Mouse (Mus musculus): ENCODE data around the gene Casr. TPM values are rescaled to one million over a fixed set of nuclear protein-coding genes. Genes with fewer than 3 reads are reported as not detected.

The Casr gene
- polyA plus RNA-seq, 1 experiment from 2014 or later, result not detected

DNA sequence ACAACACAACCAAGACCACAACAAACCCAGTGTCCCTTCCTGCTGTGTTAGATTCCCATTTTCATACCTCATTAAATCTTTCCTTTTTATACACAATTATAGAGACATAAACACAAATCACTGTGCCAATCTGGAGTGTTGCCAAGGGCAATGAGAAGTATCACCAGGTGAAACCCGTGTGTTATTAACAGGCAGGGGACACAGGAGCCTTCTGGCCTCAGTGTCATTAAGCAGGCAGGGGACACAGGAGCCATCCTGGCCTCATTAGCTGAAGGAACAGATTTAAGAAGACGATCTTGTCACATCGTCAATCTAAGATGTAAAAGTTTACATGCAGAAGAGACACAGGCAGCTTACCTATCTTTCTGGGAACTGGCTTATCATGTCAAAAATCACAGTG lies 33.1 kb downstream of the Casr start:
- H3K9me3 ChIP-seq (replicated peaks; ENCODE audit: control insufficient read depth, low read length), result no peaks in the 10 kb centered on the region
- 57% methylated on average over 3 of the region's 3 CpGs for WGBS (ENCODE audit: insufficient replicate concordance)
- H3K9ac ChIP-seq (ENCODE audit: low read depth, low read length), result no peak overlapping the region
- no peak for ATAC-seq (ENCODE audit: low read depth)
- no peak overlapping the region for H3K4me3 ChIP-seq (ENCODE audit: low read depth, low read length)
- no peak overlapping the region for H3K27ac ChIP-seq (ENCODE audit: low read length)
- no peaks in the 10 kb centered on the region for H3K27me3 ChIP-seq (ENCODE audit: control insufficient read depth, insufficient read depth, low read depth, low read length)
- H3K36me3 ChIP-seq (ENCODE audit: control insufficient read depth, insufficient read depth), result no peaks in the 10 kb centered on the region
- no peaks in the 10 kb centered on the region for H3K4me1 ChIP-seq (ENCODE audit: control insufficient read depth, low read depth, low read length)
- no peak overlapping the region for H3K4me2 ChIP-seq (ENCODE audit: low read depth, low read length)

DNA sequence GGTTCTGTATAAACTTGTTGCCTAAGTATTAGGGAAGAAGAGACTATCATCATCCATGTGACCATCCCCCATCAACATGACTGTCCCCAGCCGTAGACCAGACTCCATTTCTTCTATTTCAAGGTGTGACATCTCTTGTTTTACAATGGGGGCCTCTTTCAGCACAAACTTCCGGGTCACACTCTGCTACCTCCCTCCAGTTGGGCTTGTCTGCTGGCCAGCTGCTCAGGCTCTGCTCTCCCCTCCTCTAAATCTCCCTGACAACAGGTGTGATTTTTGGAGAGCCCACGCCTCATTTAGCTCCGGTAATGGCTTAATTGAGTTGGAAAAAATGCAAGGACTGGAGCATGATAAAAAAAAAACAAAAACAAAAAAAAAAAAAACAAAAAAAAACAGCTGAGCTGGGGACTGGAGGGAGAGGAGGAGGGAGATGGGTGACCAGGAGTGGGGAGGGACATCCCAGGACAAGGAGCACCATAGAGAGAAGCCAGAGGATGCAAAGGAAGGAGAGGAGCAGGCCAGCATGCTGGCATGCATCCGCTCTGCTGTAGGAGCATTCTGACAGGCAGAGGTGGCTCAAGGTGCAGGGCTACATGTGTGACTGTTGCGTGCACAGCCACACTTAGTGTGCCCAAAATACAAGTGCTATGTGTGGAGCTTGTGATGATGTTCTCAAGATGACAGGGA lies 35.2 kb downstream of the Casr start:
- H3K27me3 ChIP-seq (ENCODE audit: control insufficient read depth, insufficient read depth, low read depth, low read length), result no peaks in the 10 kb centered on the region
- H3K4me1 ChIP-seq (ENCODE audit: control insufficient read depth, low read depth, low read length), result no peaks in the 10 kb centered on the region
- 43% methylated on average over 6 of the region's 6 CpGs for WGBS (ENCODE audit: insufficient replicate concordance)
- ATAC-seq (ENCODE audit: low read depth), result no peak
- no peak overlapping the region for H3K4me2 ChIP-seq (ENCODE audit: low read depth, low read length)
- no peaks in the 10 kb centered on the region for H3K36me3 ChIP-seq (ENCODE audit: control insufficient read depth, insufficient read depth)
- H3K9ac ChIP-seq (ENCODE audit: low read depth, low read length), result no peak overlapping the region
- no peak overlapping the region for H3K4me3 ChIP-seq (ENCODE audit: low read depth, low read length)
- no peak overlapping the region for H3K27ac ChIP-seq (ENCODE audit: low read length)
- H3K9me3 ChIP-seq (replicated peaks; ENCODE audit: control insufficient read depth, low read length), result no peaks in the 10 kb centered on the region

DNA sequence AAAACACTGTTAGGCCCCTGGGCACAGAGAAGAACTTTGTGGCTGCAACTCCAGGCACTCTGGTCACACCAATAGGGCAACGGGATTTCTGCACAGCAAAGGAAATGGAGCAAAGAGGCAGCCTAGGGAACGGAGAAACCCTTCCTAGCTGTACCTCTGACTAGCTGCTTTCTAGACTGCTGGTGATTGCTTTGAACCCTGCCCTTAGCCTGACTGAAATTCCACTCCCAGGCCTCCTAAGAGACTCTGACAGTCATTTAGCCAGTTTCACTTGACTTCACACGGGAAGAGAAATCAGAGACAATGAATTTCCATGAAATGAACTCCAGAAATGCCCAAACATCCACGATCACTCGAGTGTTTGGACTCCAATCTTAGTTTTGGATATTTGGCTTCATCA lies 38.8 kb downstream of the Casr start:
- Histone ChIP-seq H3K4me2 (ENCODE audit: low read depth, low read length) (no peak overlapping the region), H3K4me1 (ENCODE audit: control insufficient read depth, low read depth, low read length) (no peaks in the 10 kb centered on the region), H3K27me3 (ENCODE audit: control insufficient read depth, insufficient read depth, low read depth, low read length) (no peaks in the 10 kb centered on the region), H3K9me3 (replicated peaks; ENCODE audit: control insufficient read depth, low read length) (no peaks in the 10 kb centered on the region), H3K27ac (ENCODE audit: low read length) (no peak overlapping the region), H3K9ac (ENCODE audit: low read depth, low read length) (no peak overlapping the region), H3K4me3 (ENCODE audit: low read depth, low read length) (no peak overlapping the region), H3K36me3 (ENCODE audit: control insufficient read depth, insufficient read depth) (no peaks in the 10 kb centered on the region)
- ATAC-seq (ENCODE audit: low read depth), result no peak
- whole genome bisulfite sequencing (ENCODE audit: insufficient replicate concordance), result 54% methylated on average over 5 of the region's 5 CpGs

GRCm38 (mm10) chr16:36516355-36516754 lies 45.6 kb downstream of the Casr start:
- Histone ChIP-seq H3K9ac (ENCODE audit: low read depth, low read length) (no peak overlapping the region), H3K36me3 (ENCODE audit: control insufficient read depth, insufficient read depth) (no peaks in the 10 kb centered on the region), H3K27ac (ENCODE audit: low read length) (no peak overlapping the region), H3K4me2 (ENCODE audit: low read depth, low read length) (no peak overlapping the region), H3K4me1 (ENCODE audit: control insufficient read depth, low read depth, low read length) (no peaks in the 10 kb centered on the region), H3K9me3 (replicated peaks; ENCODE audit: control insufficient read depth, low read length) (no peaks in the 10 kb centered on the region), H3K4me3 (ENCODE audit: low read depth, low read length) (no peak overlapping the region), H3K27me3 (ENCODE audit: control insufficient read depth, insufficient read depth, low read depth, low read length) (no peaks in the 10 kb centered on the region)
- ATAC-seq (ENCODE audit: low read depth), result no peak
- WGBS (ENCODE audit: insufficient replicate concordance), result 48% methylated on average over 2 of the region's 2 CpGs

GRCm38 (mm10) chr16:36507300-36507699 lies 54.6 kb downstream of the Casr start:
- H3K4me3 ChIP-seq (ENCODE audit: low read depth, low read length), result no peak overlapping the region

DNA sequence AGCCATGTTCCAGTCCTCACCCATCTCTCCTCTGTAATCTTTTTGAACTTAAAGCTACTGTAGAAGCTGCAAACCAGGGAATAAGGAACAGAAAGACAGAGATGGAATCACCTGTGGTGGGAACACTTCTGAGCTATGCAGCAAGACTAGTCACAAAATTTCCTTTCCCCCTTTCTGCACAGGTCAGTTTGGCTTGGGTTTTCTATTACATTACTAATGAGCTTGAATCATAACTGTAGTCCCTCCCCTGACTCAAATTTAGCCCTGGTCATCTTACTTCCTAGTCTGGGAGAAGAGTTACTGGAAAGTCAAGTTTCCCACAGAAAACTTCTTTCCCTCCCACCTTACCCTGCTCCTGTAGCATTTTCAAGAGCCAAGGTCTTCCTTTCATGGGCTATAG lies 55.1 kb downstream of the Casr start:
- H3K36me3 ChIP-seq (ENCODE audit: control insufficient read depth, insufficient read depth), result no peaks in the 10 kb centered on the region
- no peaks in the 10 kb centered on the region for H3K27me3 ChIP-seq (ENCODE audit: control insufficient read depth, insufficient read depth, low read depth, low read length)
- H3K27ac ChIP-seq (ENCODE audit: low read length), result no peak overlapping the region
- no peak overlapping the region for H3K4me2 ChIP-seq (ENCODE audit: low read depth, low read length)
- H3K9ac ChIP-seq (ENCODE audit: low read depth, low read length), result no peak overlapping the region
- H3K9me3 ChIP-seq (replicated peaks; ENCODE audit: control insufficient read depth, low read length), result no peaks in the 10 kb centered on the region
- H3K4me1 ChIP-seq (ENCODE audit: control insufficient read depth, low read depth, low read length), result no peaks in the 10 kb centered on the region
- ATAC-seq (ENCODE audit: low read depth), result no peak
- no peak overlapping the region for H3K4me3 ChIP-seq (ENCODE audit: low read depth, low read length)

More at GRCm38 (mm10) chr16:36507300-36507699, 54.6 kb downstream of the Casr start:
- Histone ChIP-seq H3K9ac (ENCODE audit: low read depth, low read length) (no peak overlapping the region), H3K36me3 (ENCODE audit: control insufficient read depth, insufficient read depth) (no peaks in the 10 kb centered on the region), H3K4me2 (ENCODE audit: low read depth, low read length) (no peak overlapping the region), H3K27ac (ENCODE audit: low read length) (no peak overlapping the region), H3K4me1 (ENCODE audit: control insufficient read depth, low read depth, low read length) (no peaks in the 10 kb centered on the region), H3K9me3 (replicated peaks; ENCODE audit: control insufficient read depth, low read length) (no peaks in the 10 kb centered on the region), H3K27me3 (ENCODE audit: control insufficient read depth, insufficient read depth, low read depth, low read length) (no peaks in the 10 kb centered on the region)
- no peak for ATAC-seq (ENCODE audit: low read depth)
- 68% methylated on average over 5 of the region's 5 CpGs for WGBS (ENCODE audit: insufficient replicate concordance)

- H3K4me1 ChIP-seq (ENCODE audit: control insufficient read depth, low read depth, low read length), result no peaks in the 10 kb centered on the region
- no peaks in the 10 kb centered on the region for H3K27me3 ChIP-seq (ENCODE audit: control insufficient read depth, insufficient read depth, low read depth, low read length)
- no peaks in the 10 kb centered on the region for H3K36me3 ChIP-seq (ENCODE audit: control insufficient read depth, insufficient read depth)
- ATAC-seq (ENCODE audit: low read depth), result no peak
- H3K4me2 ChIP-seq (ENCODE audit: low read depth, low read length), result no peak overlapping the region
- H3K27ac ChIP-seq (ENCODE audit: low read length), result no peak overlapping the region
- H3K9me3 ChIP-seq (replicated peaks; ENCODE audit: control insufficient read depth, low read length), result no peaks in the 10 kb centered on the region
- H3K9ac ChIP-seq (ENCODE audit: low read depth, low read length), result no peak overlapping the region
- 26% methylated on average over 4 of the region's 4 CpGs for WGBS (ENCODE audit: insufficient replicate concordance)
- H3K4me3 ChIP-seq (ENCODE audit: low read depth, low read length), result no peak overlapping the region
Measured at GRCm38 (mm10) chr16:36505913-36506312, 56.0 kb downstream of the Casr start.

- 51% methylated on average over 3 of the region's 3 CpGs for WGBS (ENCODE audit: insufficient replicate concordance)
- Histone ChIP-seq H3K9ac (ENCODE audit: low read depth, low read length) (no peak overlapping the region), H3K27me3 (ENCODE audit: control insufficient read depth, insufficient read depth, low read depth, low read length) (no peaks in the 10 kb centered on the region), H3K36me3 (ENCODE audit: control insufficient read depth, insufficient read depth) (no peaks in the 10 kb centered on the region), H3K4me2 (ENCODE audit: low read depth, low read length) (no peak overlapping the region), H3K4me3 (ENCODE audit: low read depth, low read length) (no peak overlapping the region), H3K4me1 (ENCODE audit: control insufficient read depth, low read depth, low read length) (no peaks in the 10 kb centered on the region), H3K9me3 (replicated peaks; ENCODE audit: control insufficient read depth, low read length) (no peaks in the 10 kb centered on the region), H3K27ac (ENCODE audit: low read length) (no peak overlapping the region)
- no peak for ATAC-seq (ENCODE audit: low read depth)
Measured at GRCm38 (mm10) chr16:36505134-36505533, 56.8 kb downstream of the Casr start.

- no peak for ATAC-seq (ENCODE audit: low read depth)
- Histone ChIP-seq H3K4me1 (ENCODE audit: control insufficient read depth, low read depth, low read length) (no peaks in the 10 kb centered on the region), H3K9ac (ENCODE audit: low read depth, low read length) (no peak overlapping the region), H3K27me3 (ENCODE audit: control insufficient read depth, insufficient read depth, low read depth, low read length) (no peaks in the 10 kb centered on the region), H3K36me3 (ENCODE audit: control insufficient read depth, insufficient read depth) (no peaks in the 10 kb centered on the region), H3K4me2 (ENCODE audit: low read depth, low read length) (no peak overlapping the region), H3K27ac (ENCODE audit: low read length) (no peak overlapping the region), H3K4me3 (ENCODE audit: low read depth, low read length) (no peak overlapping the region), H3K9me3 (replicated peaks; ENCODE audit: control insufficient read depth, low read length) (no peaks in the 10 kb centered on the region)
- WGBS (ENCODE audit: insufficient replicate concordance), result 29% methylated on average over 2 of the region's 2 CpGs
Measured at GRCm38 (mm10) chr16:36502286-36502685, 59.7 kb downstream of the Casr start.
